Mouse (Mus musculus): ENCODE measurements around the gene Trio. TPM values are rescaled to one million over a fixed set of nuclear protein-coding genes. Genes with fewer than 3 reads are reported as not detected.

Trio gene
- polyA plus RNA-seq, 1 experiment = 23.8 TPM

GRCm38 (mm10) chr15:27795942-27796867, 229.4 kb downstream of the Trio start:
- TF ChIP-seq POLR2A (IDR thresholded peaks at IDR 0.05; ENCODE audit: low read depth, low read length) = no peak
- TF ChIP-seq CTCF (IDR thresholded peaks at IDR 0.05; ENCODE audit: extremely low read depth, insufficient read depth, insufficient read length, insufficient replicate concordance) = no peak
- H3K27ac ChIP-seq (ENCODE audit: insufficient read depth, low read length) = peak overlapping the region; percentile 88
- no peak for DNase-seq (ENCODE audit: low read depth in 1 of 2, low spot score in 2 of 2)
- no peaks in the 10 kb centered on the region for H3K27me3 ChIP-seq (ENCODE audit: control insufficient read depth, insufficient read depth, low read length)
- WGBS = 40% methylated on average over 22 of the region's 22 CpGs
- H3K4me1 ChIP-seq (ENCODE audit: control insufficient read depth, insufficient read depth, insufficient read length) = peaks cover 33% of the 10 kb centered on the region; the same call in 1 of the 2 replicates
- peak overlapping the region; percentile 2; the same call in 1 of the 2 replicates for H3K4me3 ChIP-seq (ENCODE audit: extremely low read depth, insufficient read depth, insufficient read length)
- H3K36me3 ChIP-seq (ENCODE audit: control insufficient read depth, insufficient read depth, low read length) = no peaks in the 10 kb centered on the region

GRCm38 (mm10) chr15:27793284-27793683, 232.4 kb downstream of the Trio start:
- Histone ChIP-seq H3K36me3 (ENCODE audit: control insufficient read depth, insufficient read depth, low read length) (no peaks in the 10 kb centered on the region), H3K4me1 (ENCODE audit: control insufficient read depth, insufficient read depth, insufficient read length) (peaks cover 25% of the 10 kb centered on the region; the same call in 1 of the 2 replicates), H3K27me3 (ENCODE audit: control insufficient read depth, insufficient read depth, low read length) (no peaks in the 10 kb centered on the region), H3K27ac (ENCODE audit: insufficient read depth, low read length) (no peak overlapping the region; the same call in 1 of the 2 replicates), H3K4me3 (ENCODE audit: extremely low read depth, insufficient read depth, insufficient read length) (no peak overlapping the region)
- no peak for TF ChIP-seq POLR2A (IDR thresholded peaks at IDR 0.05; ENCODE audit: low read depth, low read length)
- TF ChIP-seq CTCF (IDR thresholded peaks at IDR 0.05; ENCODE audit: extremely low read depth, insufficient read depth, insufficient read length, insufficient replicate concordance) = no peak
- 70% methylated on average over 6 of the region's 6 CpGs for WGBS
- no peak for DNase-seq (ENCODE audit: low read depth in 1 of 2, low spot score in 2 of 2)

- Histone ChIP-seq H3K36me3 (ENCODE audit: control insufficient read depth, insufficient read depth, low read length) (no peaks in the 10 kb centered on the region), H3K4me1 (ENCODE audit: control insufficient read depth, insufficient read depth, insufficient read length) (peaks cover 25% of the 10 kb centered on the region; the same call in 1 of the 2 replicates), H3K4me3 (ENCODE audit: extremely low read depth, insufficient read depth, insufficient read length) (no peak overlapping the region), H3K27ac (ENCODE audit: insufficient read depth, low read length) (peak overlapping the region; percentile 48), H3K27me3 (ENCODE audit: control insufficient read depth, insufficient read depth, low read length) (no peaks in the 10 kb centered on the region)
- 54% methylated on average over 11 of the region's 11 CpGs for WGBS
- DNase-seq (ENCODE audit: low read depth in 1 of 2, low spot score in 2 of 2) = no peak
- no peak for TF ChIP-seq CTCF (IDR thresholded peaks at IDR 0.05; ENCODE audit: extremely low read depth, insufficient read depth, insufficient read length, insufficient replicate concordance)
- no peak for TF ChIP-seq POLR2A (IDR thresholded peaks at IDR 0.05; ENCODE audit: low read depth, low read length)
Measured at GRCm38 (mm10) chr15:27792473-27792872, 233.2 kb downstream of the Trio start.

GRCm38 (mm10) chr15:27791141-27791540, 234.5 kb downstream of the Trio start:
- WGBS = 93% methylated on average over 5 of the region's 5 CpGs
- H3K4me3 ChIP-seq (ENCODE audit: extremely low read depth, insufficient read depth, insufficient read length) = no peak overlapping the region
- H3K36me3 ChIP-seq (ENCODE audit: control insufficient read depth, insufficient read depth, low read length) = no peaks in the 10 kb centered on the region
- H3K27ac ChIP-seq (ENCODE audit: insufficient read depth, low read length) = no peak overlapping the region
- H3K27me3 ChIP-seq (ENCODE audit: control insufficient read depth, insufficient read depth, low read length) = no peaks in the 10 kb centered on the region
- no peak for DNase-seq (ENCODE audit: low read depth in 1 of 2, low spot score in 2 of 2)
- peaks cover 18% of the 10 kb centered on the region; the same call in 1 of the 2 replicates for H3K4me1 ChIP-seq (ENCODE audit: control insufficient read depth, insufficient read depth, insufficient read length)
- TF ChIP-seq POLR2A (IDR thresholded peaks at IDR 0.05; ENCODE audit: low read depth, low read length) (no peak), CTCF (IDR thresholded peaks at IDR 0.05; ENCODE audit: extremely low read depth, insufficient read depth, insufficient read length, insufficient replicate concordance) (no peak)

DNA sequence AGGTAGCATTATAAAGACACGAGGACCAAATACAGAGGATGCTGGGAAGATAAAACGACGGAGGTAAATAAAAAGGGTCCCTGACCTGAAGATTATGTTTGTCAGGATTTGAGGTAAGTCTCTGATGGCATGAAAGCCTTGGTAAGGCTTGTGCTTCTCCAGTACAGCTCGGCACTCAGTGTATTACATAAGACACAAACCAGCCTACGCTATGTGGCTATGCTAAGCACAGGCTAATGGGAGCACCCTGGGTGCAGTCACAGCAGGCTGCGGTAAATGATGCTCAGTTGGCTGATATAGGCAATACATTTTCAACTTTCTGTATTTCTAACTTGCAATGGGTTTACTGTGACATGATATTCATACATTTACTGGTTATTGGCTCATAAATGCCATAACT, 234.9 kb downstream of the Trio start:
- TF ChIP-seq POLR2A (IDR thresholded peaks at IDR 0.05; ENCODE audit: low read depth, low read length) (no peak), CTCF (IDR thresholded peaks at IDR 0.05; ENCODE audit: extremely low read depth, insufficient read depth, insufficient read length, insufficient replicate concordance) (no peak)
- Histone ChIP-seq H3K27me3 (ENCODE audit: control insufficient read depth, insufficient read depth, low read length) (no peaks in the 10 kb centered on the region), H3K4me1 (ENCODE audit: control insufficient read depth, insufficient read depth, insufficient read length) (peaks cover 14% of the 10 kb centered on the region; the same call in 1 of the 2 replicates), H3K27ac (ENCODE audit: insufficient read depth, low read length) (no peak overlapping the region), H3K4me3 (ENCODE audit: extremely low read depth, insufficient read depth, insufficient read length) (no peak overlapping the region), H3K36me3 (ENCODE audit: control insufficient read depth, insufficient read depth, low read length) (no peaks in the 10 kb centered on the region)
- 92% methylated on average over 6 of the region's 6 CpGs for WGBS
- DNase-seq (ENCODE audit: low read depth in 1 of 2, low spot score in 2 of 2) = no peak

DNA sequence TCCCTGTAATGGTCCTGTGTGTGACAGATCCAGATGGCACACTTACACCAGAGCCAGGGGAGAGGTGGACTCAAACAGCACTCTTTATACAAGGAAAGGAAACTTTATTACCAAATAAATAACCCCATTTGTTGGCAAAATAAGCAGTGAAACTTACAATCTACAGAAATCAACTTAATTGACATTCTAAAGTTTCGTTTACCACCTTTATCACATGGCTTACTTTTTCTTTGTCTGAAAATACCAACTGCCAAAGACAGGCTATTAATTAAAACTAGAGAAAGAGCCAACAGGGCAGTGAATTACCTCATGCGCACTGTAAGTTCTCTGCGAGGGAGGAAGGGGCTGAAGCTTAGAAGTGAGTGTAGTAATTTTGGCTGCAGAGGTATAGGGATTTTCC, 236.3 kb downstream of the Trio start:
- H3K27ac ChIP-seq (ENCODE audit: insufficient read depth, low read length) = no peak overlapping the region
- peaks cover 19% of the 10 kb centered on the region for H3K4me1 ChIP-seq (ENCODE audit: control insufficient read depth, insufficient read depth, insufficient read length)
- TF ChIP-seq POLR2A (IDR thresholded peaks at IDR 0.05; ENCODE audit: low read depth, low read length) = no peak
- DNase-seq (ENCODE audit: low read depth in 1 of 2, low spot score in 2 of 2) = no peak
- no peaks in the 10 kb centered on the region for H3K27me3 ChIP-seq (ENCODE audit: control insufficient read depth, insufficient read depth, low read length)
- 85% methylated on average over 3 of the region's 3 CpGs for WGBS
- H3K4me3 ChIP-seq (ENCODE audit: extremely low read depth, insufficient read depth, insufficient read length) = no peak overlapping the region
- no peaks in the 10 kb centered on the region for H3K36me3 ChIP-seq (ENCODE audit: control insufficient read depth, insufficient read depth, low read length)
